Mouse (Mus musculus) megakaryocyte, adult 5-6 weeks (primary cell): ENCODE data around the gene Hadh. TPM values are rescaled to one million over a fixed set of nuclear protein-coding genes. Genes with fewer than 3 reads are reported as not detected.

Source experiments
- total RNA-seq, 2 experiments: library from RNA; stranded (forward) in 1 of 2; stranded (reverse) in 1 of 2; fragments of 153-499, 151-499 nt in 1 of 2; fragments of 221-1000, 200-1000 nt in 1 of 2; gene quantifications; 2 replicates each; pipeline versions ENCODE4 v1.2.3 to v1.2.4; 2015 to 2017

Gene Hadh
- total RNA-seq, 2 experiments from 2014 or later = 26.0 to 34.4 TPM

Other genes starting within 250 kb of the Hadh start
- gene Lef1, start 161.6 kb downstream of the Hadh start, total RNA-seq (2015) = 1.5 and 1.6 TPM in 2 replicates
- gene Lef1, start 161.6 kb downstream of the Hadh start, total RNA-seq (2017) = 0.66 and 1.1 TPM in 2 replicates
- 0.18 TPM in 1 of 2 replicates, not detected in the other for gene Cyp2u1, start 31.1 kb upstream of the Hadh start, total RNA-seq (2015)
- 0.15 and 0.20 TPM in 2 replicates for gene Cyp2u1, start 31.1 kb upstream of the Hadh start, total RNA-seq (2017)
- gene Sgms2, start 219.3 kb upstream of the Hadh start, total RNA-seq (2015) = 55.2 and 67.1 TPM in 2 replicates
- 29.0 and 43.3 TPM in 2 replicates for gene Sgms2, start 219.3 kb upstream of the Hadh start, total RNA-seq (2017)